Mouse (Mus musculus) forebrain, embryonic 14.5 days (tissue): ENCODE results near the gene Scube2. TPM values are rescaled to one million over a fixed set of nuclear protein-coding genes. Genes with fewer than 3 reads are reported as not detected.

Source experiments
- ATAC-seq: fragments of 200-750 bp; cut with Nextera tagmentation; 2 replicates; pipeline ENCODE4 v1.8.0; 2017; ENCODE audit warnings: mild to moderate bottlenecking, moderate library complexity
- DNase-seq: peaks from one replicate; pipeline ENCODE4 v3.0.0-alpha.2; 2015; ENCODE audit warnings: low spot score
- H3K27ac ChIP-seq: fragments of 300-500 bp; sonication (generic); 2 replicates; pipeline ENCODE4 v1.5.1; 2014; ENCODE audit warnings: low read depth, mild to moderate bottlenecking, control low read depth, low read length, moderate library complexity
- H3K27me3 ChIP-seq: fragments of 300-500 bp; sonication (generic); replicated peaks from 2 replicates; pipeline ENCODE4 v1.6.1; 2014; ENCODE audit warnings: low read length, control low read depth, mixed read lengths; ENCODE audit not compliant: control insufficient read depth, insufficient read depth
- H3K36me3 ChIP-seq: fragments of 300-500 bp; sonication (generic); 2 replicates; pipeline ENCODE4 v1.6.1; 2014; ENCODE audit warnings: low read length, control low read depth; ENCODE audit not compliant: control insufficient read depth, insufficient read depth
- H3K4me1 ChIP-seq: fragments of 300-500 bp; sonication (generic); 2 replicates; pipeline ENCODE4 v1.6.1; 2014; ENCODE audit warnings: antibody characterized with exemption, low read length, control low read depth; ENCODE audit not compliant: control insufficient read depth, insufficient read depth
- H3K4me2 ChIP-seq: fragments of 300-500 bp; sonication (generic); 2 replicates; pipeline ENCODE4 v1.6.1; 2014; ENCODE audit warnings: mild to moderate bottlenecking, control low read depth, low read length
- H3K4me3 ChIP-seq: fragments of 300-500 bp; sonication (generic); 2 replicates; pipeline ENCODE4 v1.5.1; 2014; ENCODE audit warnings: low read depth, low read length, control low read depth
- H3K9ac ChIP-seq: fragments of 300-500 bp; sonication (generic); 2 replicates; pipeline ENCODE4 v1.6.1; 2014; ENCODE audit warnings: mild to moderate bottlenecking, low read length, control low read depth, moderate library complexity
- H3K9me3 ChIP-seq: fragments of 300-500 bp; sonication (generic); replicated peaks from 2 replicates; pipeline ENCODE4 v1.6.1; 2016; ENCODE audit warnings: low read length, control low read depth, mixed read lengths; ENCODE audit not compliant: control insufficient read depth
- WGBS: fragments of 180-500 bp; shearing (Covaris S2); extraction: QIAGEN DNeasy Blood & Tissue Kit; methylation state at CpG from one replicate; pipeline ENCODE4 v1.1.7; 2014; 5-methylcytosine and 5-hydroxymethylcytosine counted together
- polyA plus RNA-seq: library from polyadenylated mRNA; unstranded; fragments of >200 nt; fragmentation: Nextera tagmentation; extraction: Ambion mirVana; gene quantifications from 2 replicates; pipeline ENCODE4 v1.2.1, GENCODE M21; 2014

Scube2 gene
- polyA plus RNA-seq, 1 experiment from 2014 or later, result 0.38 TPM

- H3K4me3 ChIP-seq, result no peak overlapping the region
- H3K36me3 ChIP-seq, result no peaks in the 10 kb centered on the region
- H3K4me2 ChIP-seq, result no peak overlapping the region
- WGBS, result 22% methylated on average over 3 of the region's 3 CpGs
- H3K4me1 ChIP-seq, result peaks cover 3% of the 10 kb centered on the region; the same call in 1 of the 2 replicates
- peaks cover 14% of the 10 kb centered on the region for H3K27me3 ChIP-seq
- H3K27ac ChIP-seq, result no peak overlapping the region
- no peak overlapping the region for H3K9ac ChIP-seq
- DNase-seq (no peak), ATAC-seq (no peak; the same call in 1 of the 2 replicates)
- no peaks in the 10 kb centered on the region for H3K9me3 ChIP-seq
These were observed 1.2 kb upstream of the Scube2 start for GRCm38 (mm10) chr7:109866643-109867042.

- Histone ChIP-seq H3K4me3 (no peak overlapping the region), H3K9ac (no peak overlapping the region), H3K27ac (no peak overlapping the region), H3K27me3 (peaks cover 14% of the 10 kb centered on the region), H3K4me2 (no peak overlapping the region), H3K4me1 (peaks cover 3% of the 10 kb centered on the region; the same call in 1 of the 2 replicates), H3K9me3 (no peaks in the 10 kb centered on the region), H3K36me3 (no peaks in the 10 kb centered on the region)
- 21% methylated on average over 4 of the region's 4 CpGs for WGBS
- ATAC-seq (no peak), DNase-seq (no peak)
These were observed 1.9 kb downstream of the Scube2 start for GRCm38 (mm10) chr7:109863561-109863960.

DNA sequence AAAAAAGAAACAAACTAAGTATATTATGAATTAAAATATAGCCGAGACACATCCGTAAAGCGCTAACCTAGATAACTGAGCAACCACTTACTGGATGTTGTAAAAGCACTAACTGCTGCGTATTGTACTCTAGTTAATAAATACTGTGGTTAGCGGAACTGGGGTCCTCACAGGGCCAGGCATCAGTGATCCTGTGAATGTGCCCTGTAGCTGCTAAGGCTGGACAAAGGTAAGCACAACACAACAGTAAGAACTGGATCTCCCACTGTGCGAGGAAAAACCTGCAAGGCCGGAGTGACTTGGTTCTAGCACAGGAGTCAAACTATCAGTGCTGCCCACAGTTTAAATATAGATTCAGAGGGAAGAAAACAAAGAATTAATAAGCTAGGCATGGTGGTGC is 5.3 kb downstream of the Scube2 start:
- Histone ChIP-seq H3K9ac (no peak overlapping the region), H3K27ac (no peak overlapping the region), H3K4me2 (no peak overlapping the region), H3K27me3 (peaks cover 14% of the 10 kb centered on the region), H3K9me3 (no peaks in the 10 kb centered on the region), H3K36me3 (no peaks in the 10 kb centered on the region), H3K4me3 (no peak overlapping the region), H3K4me1 (no peaks in the 10 kb centered on the region)
- ATAC-seq, result no peak
- 85% methylated on average over 7 of the region's 7 CpGs for WGBS
- DNase-seq, result no peak

- no peak for DNase-seq
- no peaks in the 10 kb centered on the region for H3K9me3 ChIP-seq
- H3K4me1 ChIP-seq, result no peaks in the 10 kb centered on the region
- no peak for ATAC-seq
- H3K36me3 ChIP-seq, result no peaks in the 10 kb centered on the region
- no peak overlapping the region for H3K4me2 ChIP-seq
- peaks cover 6% of the 10 kb centered on the region for H3K27me3 ChIP-seq
- H3K9ac ChIP-seq, result no peak overlapping the region
- WGBS, result 60% methylated on average over 6 of the region's 6 CpGs
- H3K4me3 ChIP-seq, result no peak overlapping the region
- H3K27ac ChIP-seq, result no peak overlapping the region
These were observed 6.1 kb downstream of the Scube2 start for GRCm38 (mm10) chr7:109859354-109859753.

DNA sequence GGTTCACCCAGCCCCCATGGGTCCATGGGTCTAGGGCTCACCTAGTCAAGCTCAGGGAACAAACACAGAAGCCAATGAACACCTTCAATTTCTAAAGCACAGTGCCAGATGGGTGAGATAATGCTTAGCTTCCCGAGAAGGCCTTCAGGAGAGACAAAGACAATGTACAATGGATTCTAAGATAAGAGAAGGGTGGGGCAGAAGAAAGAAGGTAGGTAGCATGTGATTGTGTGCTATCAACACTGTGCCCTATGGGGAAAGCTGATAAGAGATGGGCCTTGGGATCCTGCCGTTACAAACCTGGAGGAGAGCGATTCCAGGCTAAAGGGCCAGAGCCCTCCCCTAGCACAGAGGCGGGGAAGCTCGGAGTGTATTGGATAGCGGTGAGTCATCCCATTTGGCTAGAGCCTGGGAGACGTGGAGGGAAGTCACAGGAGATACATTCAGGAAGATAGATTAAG is 12.7 kb downstream of the Scube2 start:
- WGBS, result 74% methylated on average over 7 of the region's 7 CpGs
- Histone ChIP-seq H3K36me3 (no peaks in the 10 kb centered on the region), H3K27ac (no peak overlapping the region), H3K27me3 (no peaks in the 10 kb centered on the region), H3K9me3 (no peaks in the 10 kb centered on the region), H3K4me3 (no peak overlapping the region), H3K9ac (no peak overlapping the region), H3K4me2 (no peak overlapping the region), H3K4me1 (peaks cover 26% of the 10 kb centered on the region)
- DNase-seq (no peak), ATAC-seq (no peak)

GRCm38 (mm10) chr7:109852017-109852416 is 13.5 kb downstream of the Scube2 start:
- Histone ChIP-seq H3K36me3 (no peaks in the 10 kb centered on the region), H3K27me3 (no peaks in the 10 kb centered on the region), H3K4me1 (peaks cover 26% of the 10 kb centered on the region), H3K9me3 (no peaks in the 10 kb centered on the region), H3K27ac (no peak overlapping the region), H3K4me2 (no peak overlapping the region), H3K9ac (no peak overlapping the region), H3K4me3 (no peak overlapping the region)
- no peak for ATAC-seq
- 89% methylated on average over 7 of the region's 7 CpGs for WGBS
- no peak for DNase-seq

GRCm38 (mm10) chr7:109850531-109850930 is 14.9 kb downstream of the Scube2 start:
- Histone ChIP-seq H3K4me2 (no peak overlapping the region), H3K36me3 (no peaks in the 10 kb centered on the region), H3K27me3 (no peaks in the 10 kb centered on the region), H3K9ac (no peak overlapping the region), H3K27ac (no peak overlapping the region), H3K9me3 (no peaks in the 10 kb centered on the region), H3K4me3 (no peak overlapping the region), H3K4me1 (peaks cover 26% of the 10 kb centered on the region)
- ATAC-seq, result no peak
- no peak for DNase-seq
- WGBS, result 31% methylated on average over 3 of the region's 3 CpGs

DNA sequence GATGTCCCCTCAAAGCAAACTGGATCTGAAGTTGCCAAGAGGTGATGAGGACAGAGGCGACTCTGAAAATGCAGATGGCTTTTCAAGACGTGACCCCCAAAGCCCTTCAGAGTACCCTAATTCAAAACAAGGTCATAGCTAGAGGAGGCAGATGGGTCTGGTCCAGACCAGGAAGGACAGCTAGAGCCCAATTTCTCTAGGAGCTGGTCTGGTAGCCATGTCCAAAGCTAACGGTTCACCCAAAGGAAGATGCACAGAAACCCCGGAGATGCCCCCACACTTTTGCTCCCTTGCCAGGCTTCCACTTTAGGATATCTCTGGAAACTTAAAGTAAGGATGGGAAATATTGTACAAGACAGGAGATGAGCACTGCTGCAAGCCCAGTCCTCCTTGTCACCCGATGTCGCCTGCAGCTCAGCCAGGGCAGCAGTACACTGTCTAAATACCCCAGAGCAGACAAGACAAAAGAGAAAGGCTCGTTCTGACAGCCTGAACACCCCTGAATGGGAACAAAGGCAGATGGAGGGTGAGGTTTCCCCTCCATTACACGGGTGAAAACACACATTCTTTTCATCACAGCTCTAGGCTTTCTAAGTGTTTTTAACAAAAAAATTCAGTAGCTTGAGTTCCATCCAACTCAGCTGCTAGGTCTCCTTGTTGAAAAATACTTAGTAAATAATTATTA is 15.6 kb downstream of the Scube2 start:
- Histone ChIP-seq H3K9me3 (no peaks in the 10 kb centered on the region), H3K4me2 (peak overlapping the region; percentile 18; the same call in 1 of the 2 replicates), H3K27me3 (no peaks in the 10 kb centered on the region), H3K9ac (peak overlapping the region; percentile 13; the same call in 1 of the 2 replicates), H3K27ac (0 out of 2 replicates have a peak overlapping the region, but pooled peaks have one; percentile 2), H3K4me1 (peaks cover 26% of the 10 kb centered on the region), H3K4me3 (no peak overlapping the region), H3K36me3 (no peaks in the 10 kb centered on the region)
- WGBS, result 23% methylated on average over 8 of the region's 8 CpGs
- DNase-seq, result peak; percentile 54
- peak; percentile 45; the same call in 1 of the 2 replicates for ATAC-seq
